8 mouse cellular contexts compared by ENCODE assay signal in the genomic region with DNA sequence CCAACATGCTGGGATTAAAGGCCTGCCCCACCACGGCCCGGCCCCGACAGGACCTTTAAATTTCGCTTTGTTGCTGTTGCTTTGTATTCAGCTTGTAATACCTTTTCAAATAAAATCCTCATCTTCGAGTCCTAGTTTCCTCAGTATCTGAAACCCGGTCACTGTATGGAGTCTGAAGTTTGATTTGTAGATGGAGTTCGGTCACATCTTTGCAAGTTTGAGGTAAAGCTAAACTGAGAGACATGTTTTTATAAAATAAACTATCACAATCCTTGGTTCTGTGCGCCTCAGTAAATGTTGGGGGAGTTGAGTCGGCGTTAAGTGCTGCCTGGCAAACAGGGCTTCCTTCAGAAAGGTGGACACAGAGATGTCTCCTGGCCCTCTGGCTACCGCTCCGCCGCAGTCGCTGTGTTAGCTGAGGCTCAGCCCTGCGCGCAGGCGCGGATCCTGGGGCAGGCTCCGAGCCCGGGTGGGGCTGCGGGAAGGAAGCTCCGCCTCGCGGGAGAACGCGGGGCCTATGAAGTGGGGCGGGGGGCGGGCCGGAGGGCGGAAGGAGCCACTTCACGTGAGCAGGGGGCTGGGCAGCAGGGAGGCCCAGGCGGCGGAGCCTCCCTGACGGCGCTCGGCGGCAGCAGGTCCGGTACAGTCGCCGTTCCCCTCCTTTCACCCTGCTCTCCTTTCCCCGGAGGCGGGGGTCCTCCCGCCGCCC. TPM values are rescaled to one million over a fixed set of nuclear protein-coding genes. Genes with fewer than 3 reads are reported as not detected.
DNase-seq lines count a peak whose midpoint lies in the region; ATAC-seq and TF ChIP-seq lines count a peak whose summit lies in the region.

No protein-coding gene starts in this region.

- H3K27me3 ChIP-seq in heart, embryonic 15.5 days: no peaks in the 10 kb centered on the region
- no peaks in the 10 kb centered on the region for H3K27me3 ChIP-seq in liver, embryonic 14.5 days (ENCODE audit: control insufficient read depth, insufficient read depth, low read length)
- no peaks in the 10 kb centered on the region for H3K27me3 ChIP-seq in neural tube, embryonic 11.5 days (ENCODE audit: control insufficient read depth, insufficient read depth, low read length)
- H3K27me3 ChIP-seq in stomach, postnatal 0 days (ENCODE audit: control insufficient read depth, insufficient read depth, low read length): no peaks in the 10 kb centered on the region

- peak; percentile 99 for ATAC-seq in heart, embryonic 15.5 days (replicated peaks; ENCODE audit: insufficient number of reproducible peaks, insufficient read depth, low FRiP score, low read depth)
- ATAC-seq in liver, embryonic 14.5 days (ENCODE audit: insufficient read depth): peak; percentile 97
- peak; percentile 97 for ATAC-seq in neural tube, embryonic 11.5 days (ENCODE audit: insufficient read depth, low FRiP score, low TSS enrichment)
- ATAC-seq in stomach, postnatal 0 days (ENCODE audit: low FRiP score, low TSS enrichment): peak; percentile 99

- peak overlapping the region; percentile 81 for H3K27ac ChIP-seq in brown adipose tissue, adult 24 weeks (replicated peaks; ENCODE audit: low read depth, low read length)
- H3K27ac ChIP-seq in heart, embryonic 15.5 days: peak overlapping the region; percentile 84
- H3K27ac ChIP-seq in liver, embryonic 14.5 days: peak overlapping the region; percentile 61
- peak overlapping the region; percentile 70 for H3K27ac ChIP-seq in neural tube, embryonic 11.5 days (ENCODE audit: low read depth, low read length)
- peak overlapping the region; percentile 95 for H3K27ac ChIP-seq in stomach, postnatal 0 days (replicated peaks)

- DNase-seq in CD4-positive, CD25-positive, alpha-beta regulatory T cell, adult 2 months (ENCODE audit: low read depth, low spot score): peak; percentile 97
- DNase-seq in fibroblast of lung, adult 2 months (ENCODE audit: low read depth): peak; percentile 86
- DNase-seq in kidney, postnatal 25 days: peak; percentile 94 to 97
- DNase-seq in liver, embryonic 14.5 days (ENCODE audit: low read depth in 3 of 3, low spot score in 3 of 3): peak; percentile 84 to 86 (median 86)
- DNase-seq in neural tube, embryonic 11.5 days (ENCODE audit: low spot score): peak; percentile 97
- peak; percentile 97 for DNase-seq in stomach, postnatal 0 days (ENCODE audit: low spot score)

- peak; percentile 15; the same call in 1 of the 2 replicates for TF ChIP-seq CTCF in liver, embryonic 14.5 days (IDR thresholded peaks at IDR 0.05; ENCODE audit: low read depth)
- 0 out of 2 replicates have a peak, but pooled peaks have one; percentile 8 for TF ChIP-seq CTCF in stomach, postnatal 0 days (IDR thresholded peaks at IDR 0.05; ENCODE audit: low read depth)

- H3K4me2 ChIP-seq in heart, embryonic 15.5 days: peak overlapping the region; percentile 72
- peak overlapping the region; percentile 75 for H3K4me2 ChIP-seq in liver, embryonic 14.5 days (ENCODE audit: low read depth)
- peak overlapping the region; percentile 86 for H3K4me2 ChIP-seq in neural tube, embryonic 11.5 days (ENCODE audit: low read depth)
- H3K4me2 ChIP-seq in stomach, postnatal 0 days (replicated peaks; ENCODE audit: low read depth): peak overlapping the region; percentile 83

- no peaks in the 10 kb centered on the region for H3K9me3 ChIP-seq in heart, embryonic 15.5 days (replicated peaks)
- no peaks in the 10 kb centered on the region for H3K9me3 ChIP-seq in liver, embryonic 14.5 days (ENCODE audit: control insufficient read depth, low read length)
- H3K9me3 ChIP-seq in neural tube, embryonic 11.5 days (ENCODE audit: control insufficient read depth, low read length): no peaks in the 10 kb centered on the region
- H3K9me3 ChIP-seq in stomach, postnatal 0 days (ENCODE audit: control insufficient read depth, low read length): no peaks in the 10 kb centered on the region

- TF ChIP-seq EP300 in liver, embryonic 14.5 days (IDR thresholded peaks at IDR 0.05; ENCODE audit: low read depth): no peak
- TF ChIP-seq EP300 in stomach, postnatal 0 days (optimal IDR thresholded peaks at IDR 0.05): no peak

- peak overlapping the region; percentile 97 for H3K9ac ChIP-seq in heart, embryonic 15.5 days
- H3K9ac ChIP-seq in liver, embryonic 14.5 days (replicated peaks): peak overlapping the region; percentile 93
- peak overlapping the region; percentile 91 for H3K9ac ChIP-seq in neural tube, embryonic 11.5 days (ENCODE audit: low read length)
- peak overlapping the region; percentile 97 for H3K9ac ChIP-seq in stomach, postnatal 0 days (ENCODE audit: low read length)

- H3K4me1 ChIP-seq in brown adipose tissue, adult 24 weeks (ENCODE audit: control insufficient read depth, insufficient read depth, insufficient read length, low read length): peaks cover 3% of the 10 kb centered on the region
- peaks cover 9% of the 10 kb centered on the region for H3K4me1 ChIP-seq in heart, embryonic 15.5 days (replicated peaks)
- peaks cover 6 to 7% of the 10 kb centered on the region in 2 experiments for H3K4me1 ChIP-seq in liver, embryonic 14.5 days (replicated peaks; ENCODE audit: control insufficient read depth in 2 of 2, insufficient read depth in 2 of 2, low read length in 1 of 2)
- H3K4me1 ChIP-seq in neural tube, embryonic 11.5 days (ENCODE audit: control insufficient read depth, insufficient read depth, low read length): peaks cover 5% of the 10 kb centered on the region
- peaks cover 3% of the 10 kb centered on the region; the same call in 1 of the 2 replicates for H3K4me1 ChIP-seq in stomach, postnatal 0 days (replicated peaks; ENCODE audit: control insufficient read depth, insufficient read depth)

- no peaks in the 10 kb centered on the region for H3K36me3 ChIP-seq in heart, embryonic 15.5 days
- H3K36me3 ChIP-seq in liver, embryonic 14.5 days (replicated peaks; ENCODE audit: control insufficient read depth, insufficient read depth, low read depth): no peaks in the 10 kb centered on the region; the same call in 1 of the 2 replicates
- no peaks in the 10 kb centered on the region for H3K36me3 ChIP-seq in neural tube, embryonic 11.5 days (ENCODE audit: control insufficient read depth, insufficient read depth, low read length)
- no peaks in the 10 kb centered on the region for H3K36me3 ChIP-seq in stomach, postnatal 0 days (ENCODE audit: control insufficient read depth, insufficient read depth, low read length)

- WGBS in heart, embryonic 15.5 days: 8% methylated on average over 43 of the region's 44 CpGs
- 8% methylated on average over 39 of the region's 44 CpGs for WGBS in liver, embryonic 14.5 days (ENCODE audit: insufficient replicate concordance)
- WGBS in neural tube, embryonic 11.5 days: 13% methylated on average over 32 of the region's 44 CpGs
- 7% methylated on average over 43 of the region's 44 CpGs for WGBS in stomach, postnatal 0 days

- peak overlapping the region; percentile 96 for H3K4me3 ChIP-seq in brown adipose tissue, adult 24 weeks (ENCODE audit: insufficient read depth, low read depth, low read length)
- H3K4me3 ChIP-seq in heart, embryonic 15.5 days: peak overlapping the region; percentile 94
- peak overlapping the region; percentile 88 to 90 for H3K4me3 ChIP-seq in liver, embryonic 14.5 days (ENCODE audit: insufficient read depth in 1 of 2, low read depth in 2 of 2, low read length in 2 of 2)
- H3K4me3 ChIP-seq in neural tube, embryonic 11.5 days (ENCODE audit: low read depth, low read length): peak overlapping the region; percentile 92
- H3K4me3 ChIP-seq in stomach, postnatal 0 days (ENCODE audit: low read depth, low read length): peak overlapping the region; percentile 93

RNA-seq across cellular contexts. Expression of a gene that starts 8.7 kb away (rescaled TPM):
- 16.6 and 26.6 TPM in 2 replicates for polyA plus RNA-seq in brown adipose tissue, adult 24 weeks (2012; ENCODE audit: insufficient read depth, insufficient read length, missing spikeins)
- 25.3 and 25.9 TPM in 2 replicates for polyA plus RNA-seq in heart, embryonic 15.5 days (2015; fragmentation: Nextera tagmentation; extraction: Ambion mirVana)
- 3.5 and 5.0 TPM in 2 replicates for polyA plus RNA-seq in liver, embryonic 14.5 days (2012; rRNA removed)
- polyA plus RNA-seq in liver, embryonic 14.5 days (2014; fragmentation: Nextera tagmentation; extraction: Ambion mirVana): 6.8 and 7.6 TPM in 2 replicates
- 38.7 and 44.9 TPM in 2 replicates for polyA plus RNA-seq in neural tube, embryonic 11.5 days (2014; fragmentation: Nextera tagmentation; extraction: Ambion mirVana)
- polyA plus RNA-seq in stomach, postnatal 0 days (2015; fragmentation: Nextera tagmentation; extraction: Ambion mirVana): 17.3 and 17.4 TPM in 2 replicates

RNA-seq across cellular contexts. Expression of a gene that starts 8.8 kb away (rescaled TPM):
- 6.8 and 8.7 TPM in 2 replicates for polyA plus RNA-seq in brown adipose tissue, adult 24 weeks (2012; ENCODE audit: insufficient read depth, insufficient read length, missing spikeins)
- polyA plus RNA-seq in heart, embryonic 15.5 days (2015; fragmentation: Nextera tagmentation; extraction: Ambion mirVana): 3.3 and 3.9 TPM in 2 replicates
- polyA plus RNA-seq in liver, embryonic 14.5 days (2012; rRNA removed): 3.0 and 3.6 TPM in 2 replicates
- polyA plus RNA-seq in liver, embryonic 14.5 days (2014; fragmentation: Nextera tagmentation; extraction: Ambion mirVana): 1.3 TPM in 2 replicates
- polyA plus RNA-seq in neural tube, embryonic 11.5 days (2014; fragmentation: Nextera tagmentation; extraction: Ambion mirVana): 7.1 and 7.7 TPM in 2 replicates
- 3.1 and 3.2 TPM in 2 replicates for polyA plus RNA-seq in stomach, postnatal 0 days (2015; fragmentation: Nextera tagmentation; extraction: Ambion mirVana)

RNA-seq across cellular contexts. Expression of a gene that starts 8.9 kb away (rescaled TPM):
- 3.1 and 3.2 TPM in 2 replicates for polyA plus RNA-seq in brown adipose tissue, adult 24 weeks (2012; ENCODE audit: insufficient read depth, insufficient read length, missing spikeins)
- polyA plus RNA-seq in heart, embryonic 15.5 days (2015; fragmentation: Nextera tagmentation; extraction: Ambion mirVana): 3.9 and 4.8 TPM in 2 replicates
- 1.5 and 1.9 TPM in 2 replicates for polyA plus RNA-seq in liver, embryonic 14.5 days (2012; rRNA removed)
- polyA plus RNA-seq in liver, embryonic 14.5 days (2014; fragmentation: Nextera tagmentation; extraction: Ambion mirVana): 1.3 TPM in 2 replicates
- 13.0 and 13.3 TPM in 2 replicates for polyA plus RNA-seq in neural tube, embryonic 11.5 days (2014; fragmentation: Nextera tagmentation; extraction: Ambion mirVana)
- polyA plus RNA-seq in stomach, postnatal 0 days (2015; fragmentation: Nextera tagmentation; extraction: Ambion mirVana): 1.7 and 1.9 TPM in 2 replicates

RNA-seq across cellular contexts. Expression of a gene that starts 29.1 kb away (rescaled TPM):
- polyA plus RNA-seq in brown adipose tissue, adult 24 weeks (2012; ENCODE audit: insufficient read depth, insufficient read length, missing spikeins): 8.0 and 12.3 TPM in 2 replicates
- polyA plus RNA-seq in heart, embryonic 15.5 days (2015; fragmentation: Nextera tagmentation; extraction: Ambion mirVana): 9.2 and 11.4 TPM in 2 replicates
- polyA plus RNA-seq in liver, embryonic 14.5 days (2012; rRNA removed): 2.9 and 3.7 TPM in 2 replicates
- 3.0 and 3.2 TPM in 2 replicates for polyA plus RNA-seq in liver, embryonic 14.5 days (2014; fragmentation: Nextera tagmentation; extraction: Ambion mirVana)
- polyA plus RNA-seq in neural tube, embryonic 11.5 days (2014; fragmentation: Nextera tagmentation; extraction: Ambion mirVana): 21.4 and 24.1 TPM in 2 replicates
- polyA plus RNA-seq in stomach, postnatal 0 days (2015; fragmentation: Nextera tagmentation; extraction: Ambion mirVana): 5.5 and 5.7 TPM in 2 replicates

Comparison
In these comparisons a context has a peak if more than half of its experiments do, and no peak if none do; other contexts are left out.
1. Peak in every context shown above with its lines: DNase-seq, ATAC-seq, H3K4me3 ChIP-seq and H3K27ac ChIP-seq.